ENCODE assay signal across 8 mouse cellular contexts in genomic region chrX:168672425-168672824, GRCm38 (mm10). TPM values are rescaled to one million over a fixed set of nuclear protein-coding genes. Genes with fewer than 3 reads are reported as not detected.
DNase-seq lines count a peak whose midpoint lies in the region; ATAC-seq lines count a peak whose summit lies in the region.

No protein-coding gene starts in this region.

- peaks cover 6% of the 10 kb centered on the region; the same call in 1 of the 2 replicates for H3K9me3 ChIP-seq in embryonic facial prominence, embryonic 10.5 days
- H3K9me3 ChIP-seq in limb, embryonic 13.5 days, result no peaks in the 10 kb centered on the region
- no peaks in the 10 kb centered on the region for H3K9me3 ChIP-seq in midbrain, embryonic 15.5 days

- H3K4me1 ChIP-seq in embryonic facial prominence, embryonic 10.5 days, result no peaks in the 10 kb centered on the region
- H3K4me1 ChIP-seq in limb, embryonic 13.5 days, result no peaks in the 10 kb centered on the region
- H3K4me1 ChIP-seq in midbrain, embryonic 15.5 days, result no peaks in the 10 kb centered on the region

- H3K9ac ChIP-seq in limb, embryonic 13.5 days, result peak overlapping the region; percentile 68; the same call in 1 of the 2 replicates
- H3K9ac ChIP-seq in midbrain, embryonic 15.5 days, result peak overlapping the region; percentile 64

- peaks cover 61% of the 10 kb centered on the region for H3K27me3 ChIP-seq in embryonic facial prominence, embryonic 10.5 days (replicated peaks; ENCODE audit: low read depth, poor library complexity, severe bottlenecking)
- H3K27me3 ChIP-seq in limb, embryonic 13.5 days, result peaks cover 27% of the 10 kb centered on the region
- peaks cover 5% of the 10 kb centered on the region; the same call in 1 of the 2 replicates for H3K27me3 ChIP-seq in midbrain, embryonic 15.5 days (replicated peaks)

- ATAC-seq in limb, embryonic 13.5 days (ENCODE audit: low FRiP score, low read depth), result peak; percentile 78
- peak; percentile 59 for ATAC-seq in midbrain, embryonic 15.5 days (replicated peaks)

- DNase-seq in 3134 (ENCODE audit: extremely low read depth, insufficient read length, low spot score), result peak; percentile 45
- peak; percentile 70 for DNase-seq in adrenal gland, adult 8-10 months
- peak; percentile 65 for DNase-seq in embryonic facial prominence, embryonic 10.5 days (ENCODE audit: low spot score)
- DNase-seq in heart, adult 11 months, result peak; percentile 99
- peak; percentile 82 for DNase-seq in kidney, adult 11 months
- DNase-seq in spleen, postnatal 14 days (ENCODE audit: low spot score in 2 of 2), result peak; percentile 7 to 24

- H3K4me2 ChIP-seq in limb, embryonic 13.5 days (replicated peaks), result peak overlapping the region; percentile 74
- peak overlapping the region; percentile 83 for H3K4me2 ChIP-seq in midbrain, embryonic 15.5 days

- peak overlapping the region; percentile 88; the same call in 1 of the 2 replicates for H3K27ac ChIP-seq in embryonic facial prominence, embryonic 10.5 days (replicated peaks)
- peak overlapping the region; percentile 80; the same call in 1 of the 2 replicates for H3K27ac ChIP-seq in limb, embryonic 13.5 days
- H3K27ac ChIP-seq in midbrain, embryonic 15.5 days, result peak overlapping the region; percentile 91; the same call in 1 of the 2 replicates

- peak overlapping the region; percentile 63 for H3K4me3 ChIP-seq in embryonic facial prominence, embryonic 10.5 days
- peak overlapping the region; percentile 58 for H3K4me3 ChIP-seq in limb, embryonic 13.5 days
- H3K4me3 ChIP-seq in midbrain, embryonic 15.5 days, result peak overlapping the region; percentile 61

- 16% methylated on average over 9 of the region's 9 CpGs for WGBS in embryonic facial prominence, embryonic 10.5 days
- 15% methylated on average over 9 of the region's 9 CpGs for WGBS in limb, embryonic 13.5 days
- 17% methylated on average over 9 of the region's 9 CpGs for WGBS in midbrain, embryonic 15.5 days

- H3K36me3 ChIP-seq in embryonic facial prominence, embryonic 10.5 days (replicated peaks), result peaks cover 27% of the 10 kb centered on the region
- H3K36me3 ChIP-seq in limb, embryonic 13.5 days, result peaks cover 8% of the 10 kb centered on the region
- 0 out of 2 replicates have a peak, but pooled peaks cover 7% of the 10 kb centered on the region for H3K36me3 ChIP-seq in midbrain, embryonic 15.5 days (replicated peaks)

RNA-seq across cellular contexts. Expression of gene Msl3, which starts 1.3 kb away (rescaled TPM):
- total RNA-seq in adrenal gland, adult 8-10 months (2022), result 10 to 100 TPM; 49.5 to 53.1 (median 51.4) TPM
- polyA plus RNA-seq in embryonic facial prominence, embryonic 10.5 days (2016; fragmentation: Nextera tagmentation; extraction: Ambion mirVana), result 28.5 and 29.0 TPM in 2 replicates
- polyA plus RNA-seq in limb, embryonic 13.5 days (2015; fragmentation: Nextera tagmentation; extraction: Ambion mirVana), result 34.5 and 37.3 TPM in 2 replicates
- 15.9 and 16.3 TPM in 2 replicates for polyA plus RNA-seq in midbrain, embryonic 15.5 days (2015; fragmentation: Nextera tagmentation; extraction: Ambion mirVana)

Comparison
In these comparisons a context has a peak if more than half of its experiments do, and no peak if none do; other contexts are left out.
1. Peak in every context shown above with its lines: DNase-seq, ATAC-seq, H3K4me3 ChIP-seq and H3K27ac ChIP-seq.
2. DNase-seq: peak in every context shown above with its lines; median percentile 99 in heart, adult 11 months; 82 in kidney, adult 11 months; 70 in adrenal gland, adult 8-10 months; 65 in embryonic facial prominence, embryonic 10.5 days; 45 in 3134; 16 in spleen, postnatal 14 days.